Mouse (Mus musculus) CH12.LX (cell line): ENCODE data around the gene Dppa3. TPM values are rescaled to one million over a fixed set of nuclear protein-coding genes. Genes with fewer than 3 reads are reported as not detected.

ENCODE experiments used
- DNase-seq: peaks from one replicate; pipeline ENCODE4 v3.0.0-alpha.2; 2013; ENCODE audit errors: extremely low read depth
- H3K27ac ChIP-seq: 2 replicates; pipeline ENCODE4 v1.5.1; 2012; ENCODE audit warnings: low read depth, mild to moderate bottlenecking, control low read depth, moderate library complexity; ENCODE audit not compliant: insufficient read depth
- H3K27me3 ChIP-seq: replicated peaks from 2 replicates; pipeline ENCODE3; 2012; ENCODE audit warnings: inconsistent platforms
- H3K36me3 ChIP-seq, 2 experiments: replicated peaks in 1 of 2; 2 replicates each; pipeline versions ENCODE3 to v1.6.1; 2012; ENCODE audit warnings: inconsistent platforms in 1 of 2, low read length in 1 of 2, mild to moderate bottlenecking in 1 of 2, mixed read lengths in 1 of 2, moderate library complexity in 1 of 2; ENCODE audit not compliant: control insufficient read depth in 1 of 2, insufficient read depth in 1 of 2
- H3K4me1 ChIP-seq, 2 experiments: 2 replicates each; pipeline ENCODE4 v1.6.1; 2012; ENCODE audit warnings: inconsistent platforms in 1 of 2, moderate library complexity in 1 of 2; ENCODE audit not compliant: insufficient read depth in 2 of 2, control insufficient read depth in 1 of 2
- H3K4me2 ChIP-seq: 2 replicates; pipeline ENCODE4 v1.6.1; 2012; ENCODE audit warnings: low read depth, mild to moderate bottlenecking, control low read depth; ENCODE audit not compliant: poor library complexity, insufficient read depth, severe bottlenecking
- H3K4me3 ChIP-seq, 3 experiments: fragments of 150-350 bp in 1 of 3; sonication (generic) in 1 of 3; replicated peaks in 1 of 3; 2 replicates each; pipeline versions ENCODE3 to v1.5.1; 2011 to 2012; ENCODE audit warnings: low read depth in 2 of 3, low read length in 2 of 3, mild to moderate bottlenecking in 2 of 3, moderate library complexity in 2 of 3, control low read depth in 1 of 3, improper control_type of control experiment in 1 of 3, inconsistent platforms in 1 of 3, mixed read lengths in 1 of 3; ENCODE audit not compliant: poor library complexity in 1 of 3
- H3K79me2 ChIP-seq: replicated peaks from 2 replicates; pipeline ENCODE4 v1.6.1; 2012; ENCODE audit warnings: mild to moderate bottlenecking, moderate library complexity; ENCODE audit not compliant: control insufficient read depth, poor library complexity, insufficient read depth, severe bottlenecking; ENCODE audit errors: extremely low read depth
- H3K9ac ChIP-seq: 2 replicates; pipeline ENCODE4 v1.6.1; 2012; ENCODE audit warnings: low read depth, mild to moderate bottlenecking, control low read depth, moderate library complexity; ENCODE audit not compliant: insufficient read depth
- H3K9me3 ChIP-seq: replicated peaks from 2 replicates; pipeline ENCODE3; 2012; ENCODE audit warnings: low read length, inconsistent platforms, mixed read lengths
- BHLHE40 ChIP-seq: IDR thresholded peaks from 2 replicates; pipeline ENCODE4 v1.6.1; 2011; ENCODE audit warnings: mild to moderate bottlenecking, low read depth, low read length, improper control_type of control experiment
- CHD1 ChIP-seq: IDR thresholded peaks from 2 replicates; pipeline ENCODE4 v1.6.1; 2012; ENCODE audit warnings: low read depth, low read length, improper control_type of control experiment, inconsistent platforms
- CHD2 ChIP-seq: IDR thresholded peaks from 2 replicates; pipeline ENCODE4 v1.6.1; 2011; ENCODE audit warnings: low read length, improper control_type of control experiment
- E2F4 ChIP-seq: IDR thresholded peaks from 2 replicates; pipeline ENCODE4 v1.6.1; 2011; ENCODE audit warnings: low read depth, low read length, improper control_type of control experiment; ENCODE audit not compliant: insufficient replicate concordance
- EP300 ChIP-seq: IDR thresholded peaks from 2 replicates; pipeline ENCODE4 v1.6.1; 2011; ENCODE audit warnings: low read length, improper control_type of control experiment
- ETS1 ChIP-seq: conservative IDR thresholded peaks from 2 replicates; pipeline ENCODE4 v1.6.1; 2012; ENCODE audit warnings: low read depth, mild to moderate bottlenecking, inconsistent platforms, low read length, improper control_type of control experiment, moderate library complexity
- HCFC1 ChIP-seq: IDR thresholded peaks from 2 replicates; pipeline ENCODE4 v1.6.1; 2012; ENCODE audit warnings: low read depth, mild to moderate bottlenecking, inconsistent platforms, low read length, improper control_type of control experiment
- IRF4 ChIP-seq: IDR thresholded peaks from 2 replicates; pipeline ENCODE4 v1.6.1; 2014; ENCODE audit warnings: low read depth, mild to moderate bottlenecking, inconsistent platforms, low read length, improper control_type of control experiment
- KAT2A ChIP-seq: IDR thresholded peaks from 2 replicates; pipeline ENCODE4 v1.6.1; 2012; ENCODE audit warnings: low read length, improper control_type of control experiment, inconsistent platforms; ENCODE audit not compliant: insufficient replicate concordance
- MAFK ChIP-seq: IDR thresholded peaks from 2 replicates; pipeline ENCODE4 v1.6.1; 2011; ENCODE audit warnings: low read length, improper control_type of control experiment; ENCODE audit not compliant: insufficient replicate concordance
- MAX ChIP-seq: IDR thresholded peaks from 2 replicates; pipeline ENCODE4 v1.6.1; 2011; ENCODE audit warnings: low read length, improper control_type of control experiment
- MAZ ChIP-seq: IDR thresholded peaks from 2 replicates; pipeline ENCODE4 v1.6.1; 2012; ENCODE audit warnings: low read depth, mild to moderate bottlenecking, inconsistent platforms, low read length, improper control_type of control experiment, moderate library complexity
- MEF2A ChIP-seq: IDR thresholded peaks from 2 replicates; pipeline ENCODE4 v1.6.1; 2014; ENCODE audit warnings: low read depth, mild to moderate bottlenecking, inconsistent platforms, low read length, improper control_type of control experiment, borderline replicate concordance
- MXI1 ChIP-seq: IDR thresholded peaks from 2 replicates; pipeline ENCODE4 v1.6.1; 2011; ENCODE audit warnings: mild to moderate bottlenecking, low read depth, low read length, improper control_type of control experiment
- MYC ChIP-seq: IDR thresholded peaks from 2 replicates; pipeline ENCODE4 v1.6.1; 2011; ENCODE audit warnings: low read depth, mild to moderate bottlenecking, improper control_type of control experiment, low read length
- NELFE ChIP-seq: IDR thresholded peaks from 2 replicates; pipeline ENCODE4 v1.6.1; 2011; ENCODE audit warnings: low read depth, low read length, improper control_type of control experiment
- NRF1 ChIP-seq: IDR thresholded peaks from 2 replicates; pipeline ENCODE4 v1.6.1; 2014; ENCODE audit warnings: low read depth, mild to moderate bottlenecking, inconsistent platforms, low read length, improper control_type of control experiment, moderate library complexity
- PAX5 ChIP-seq: IDR thresholded peaks from 2 replicates; pipeline ENCODE4 v1.6.1; 2012; ENCODE audit warnings: low read length, inconsistent platforms, mixed read lengths
- POLR2A ChIP-seq: IDR thresholded peaks from 2 replicates; pipeline ENCODE4 v1.6.1; 2011; ENCODE audit warnings: low read depth, mild to moderate bottlenecking, improper control_type of control experiment, low read length
- POLR2AphosphoS2 ChIP-seq: IDR thresholded peaks from 2 replicates; pipeline ENCODE4 v1.6.1; 2011; ENCODE audit warnings: low read depth, low read length, improper control_type of control experiment
- SIN3A ChIP-seq: IDR thresholded peaks from 2 replicates; pipeline ENCODE4 v1.6.1; 2012; ENCODE audit warnings: low read length, improper control_type of control experiment, inconsistent platforms
- TCF12 ChIP-seq: IDR thresholded peaks from 2 replicates; pipeline ENCODE4 v1.6.1; 2014; ENCODE audit warnings: low read depth, mild to moderate bottlenecking, inconsistent platforms, low read length, improper control_type of control experiment
- ZKSCAN1 ChIP-seq: IDR thresholded peaks from 2 replicates; pipeline ENCODE4 v1.6.1; 2012; ENCODE audit warnings: low read depth, inconsistent platforms, low read length, improper control_type of control experiment, borderline replicate concordance
- dilution Hi-C: fragments of 300-500 bp; cut with MboI; formaldehyde crosslinking; loops from 2 replicates; pipeline ENCODE4 v1.14.3; 2020; ENCODE audit warnings: low sequenced_read_pairs; ENCODE audit not compliant: extremely low pct_unique_long_range_greater_than_20kb, extremely low pct_ligation_motif_present
- in situ Hi-C: fragments of 300-500 bp; cut with MboI; formaldehyde crosslinking; loops from 3 replicates; pipeline ENCODE4 v1.14.3; 2019; ENCODE audit warnings: low sequenced_read_pairs, low pct_ligation_motif_present, low pct_unique_long_range_greater_than_20kb, mixed read lengths
- polyA plus RNA-seq: library from polyadenylated mRNA; unstranded; fragments of >175 nt; gene quantifications from 2 replicates; pipeline ENCODE4 v1.2.1, GENCODE M21; 2012; ENCODE audit warnings: low read depth; ENCODE audit not compliant: insufficient read length
- total RNA-seq, 2 experiments: library from RNA; depleted of rRNA; stranded (reverse); fragments of 300-350 nt in 1 of 2; fragments of >200 nt in 1 of 2; gene quantifications; 2 replicates each; pipeline ENCODE4 v1.2.3; 2012 to 2014

Gene Dppa3
- total and polyA plus RNA-seq, 3 experiments = not detected

- Histone ChIP-seq H3K27ac (no peak overlapping the region), H3K27me3 (no peaks in the 10 kb centered on the region), H3K79me2 (no peaks in the 10 kb centered on the region), H3K9me3 (peaks cover 4% of the 10 kb centered on the region), H3K4me3 (no peak overlapping the region), H3K9ac (no peak overlapping the region), H3K36me3 (peaks cover 37 to 71% of the 10 kb centered on the region in 2 experiments), H3K4me2 (no peak overlapping the region), H3K4me1 (peaks cover 0 to 7% of the 10 kb centered on the region in 2 experiments; a peak in 2 of 4 replicates)
- dilution Hi-C loops (no loop called here), in situ Hi-C loops (no loop called here)
- DNase-seq = no peak
- TF ChIP-seq HCFC1 (no peak), CHD2 (no peak), ZKSCAN1 (no peak), E2F4 (no peak), MEF2A (no peak), PAX5 (no peak), NRF1 (no peak), EP300 (no peak), MAZ (no peak), BHLHE40 (no peak), MXI1 (no peak)
These were observed 47.1 kb upstream of the Dppa3 start for GRCm38 (mm10) chr6:122579086-122579485.

GRCm38 (mm10) chr6:122591027-122591758, 35.0 kb upstream of the Dppa3 start:
- Histone ChIP-seq H3K4me1 (peaks cover 3 to 40% of the 10 kb centered on the region in 2 experiments; a peak in 3 of 4 replicates), H3K27ac (no peak overlapping the region), H3K4me2 (no peak overlapping the region), H3K9me3 (peaks cover 10% of the 10 kb centered on the region), H3K36me3 (peaks cover 72 to 90% of the 10 kb centered on the region in 2 experiments), H3K9ac (no peak overlapping the region), H3K27me3 (no peaks in the 10 kb centered on the region), H3K79me2 (peaks cover 7% of the 10 kb centered on the region), H3K4me3 (no peak overlapping the region)
- peak; percentile 44 for DNase-seq
- dilution Hi-C loops = no loop called here
- in situ Hi-C loops = no loop called here
- TF ChIP-seq POLR2A (no peak), TCF12 (peak; percentile 65), ETS1 (peak; percentile 25; the same call in 1 of the 2 replicates), MYC (no peak), MAX (no peak), MAZ (no peak), POLR2AphosphoS2 (no peak), EP300 (peak; percentile 56), NRF1 (no peak), CHD1 (no peak), IRF4 (no peak), BHLHE40 (no peak), KAT2A (no peak), MAFK (no peak), NELFE (no peak), SIN3A (no peak)
